Mouse (Mus musculus) testis, adult 2 months (tissue): Measurements from ENCODE around the gene Gm28308.

ENCODE experiments used
- CTCF ChIP-seq: fragments of 200-500 bp; IDR thresholded peaks from 2 replicates; pipeline ENCODE4 v1.5.1; 2012; ENCODE audit warnings: low read depth, mild to moderate bottlenecking, inconsistent platforms, low read length, moderate library complexity; ENCODE audit not compliant: control insufficient read depth, insufficient read depth, insufficient replicate concordance
- POLR2A ChIP-seq: fragments of 200-500 bp; IDR thresholded peaks from 2 replicates; pipeline ENCODE4 v1.6.1; 2012; ENCODE audit warnings: low read depth, mild to moderate bottlenecking, inconsistent platforms, low read length, moderate library complexity; ENCODE audit not compliant: control insufficient read depth

- TF ChIP-seq POLR2A: no peak
- TF ChIP-seq CTCF: no peak
Observed at GRCm38 (mm10) chr6:52197271-52197670, 15.9 kb downstream of the Gm28308 start.
